Mouse (Mus musculus) neural tube, embryonic 15.5 days (tissue): ENCODE results near the gene Rufy4. TPM values are rescaled to one million over a fixed set of nuclear protein-coding genes. Genes with fewer than 3 reads are reported as not detected.
"Not testable (repeated sequence)": the region's sequence is repeated elsewhere in the genome, so short reads cannot be mapped to it uniquely, and the experiment has no call there.

Experiments
- ATAC-seq: fragments of 200-750 bp; cut with Nextera tagmentation; 2 replicates; pipeline ENCODE4 v1.8.0; 2017; ENCODE audit warnings: mild to moderate bottlenecking, moderate TSS enrichment, moderate library complexity; ENCODE audit not compliant: low FRiP score
- H3K27ac ChIP-seq: fragments of 300-500 bp; sonication (generic); replicated peaks from 2 replicates; pipeline ENCODE4 v1.5.1; 2015; ENCODE audit warnings: mild to moderate bottlenecking, inconsistent platforms
- H3K27me3 ChIP-seq: fragments of 300-500 bp; sonication (generic); replicated peaks from 2 replicates; pipeline ENCODE4 v1.6.1; 2015; ENCODE audit warnings: inconsistent platforms
- H3K36me3 ChIP-seq: fragments of 300-500 bp; sonication (generic); 2 replicates; pipeline ENCODE4 v1.6.1; 2015; ENCODE audit warnings: inconsistent platforms
- H3K4me1 ChIP-seq: fragments of 300-500 bp; sonication (generic); 2 replicates; pipeline ENCODE4 v1.6.1; 2015; ENCODE audit warnings: inconsistent platforms
- H3K4me2 ChIP-seq: fragments of 300-500 bp; sonication (generic); 2 replicates; pipeline ENCODE4 v1.6.1; 2015; ENCODE audit warnings: inconsistent platforms, mild to moderate bottlenecking, moderate library complexity
- H3K4me3 ChIP-seq: fragments of 300-500 bp; sonication (generic); replicated peaks from 2 replicates; pipeline ENCODE4 v1.5.1; 2015; ENCODE audit warnings: mild to moderate bottlenecking, inconsistent platforms
- H3K9ac ChIP-seq: fragments of 300-500 bp; sonication (generic); replicated peaks from 2 replicates; pipeline ENCODE4 v1.6.1; 2015; ENCODE audit warnings: mild to moderate bottlenecking, inconsistent platforms
- H3K9me3 ChIP-seq: fragments of 300-500 bp; sonication (generic); replicated peaks from 2 replicates; pipeline ENCODE4 v1.6.1; 2016; ENCODE audit warnings: inconsistent platforms
- WGBS: fragments of 180-500 bp; shearing (Covaris S2); methylation state at CpG from one replicate; pipeline ENCODE4 v1.1.7; 2015; ENCODE audit warnings: mixed read lengths; 5-methylcytosine and 5-hydroxymethylcytosine counted together
- polyA plus RNA-seq: library from polyadenylated mRNA; unstranded; fragments of >200 nt; fragmentation: Nextera tagmentation; extraction: Ambion mirVana; gene quantifications from 2 replicates; pipeline ENCODE4 v1.2.1, GENCODE M21; 2015

Gene Rufy4
- polyA plus RNA-seq, 1 experiment from 2014 or later: 0.18 TPM

DNA sequence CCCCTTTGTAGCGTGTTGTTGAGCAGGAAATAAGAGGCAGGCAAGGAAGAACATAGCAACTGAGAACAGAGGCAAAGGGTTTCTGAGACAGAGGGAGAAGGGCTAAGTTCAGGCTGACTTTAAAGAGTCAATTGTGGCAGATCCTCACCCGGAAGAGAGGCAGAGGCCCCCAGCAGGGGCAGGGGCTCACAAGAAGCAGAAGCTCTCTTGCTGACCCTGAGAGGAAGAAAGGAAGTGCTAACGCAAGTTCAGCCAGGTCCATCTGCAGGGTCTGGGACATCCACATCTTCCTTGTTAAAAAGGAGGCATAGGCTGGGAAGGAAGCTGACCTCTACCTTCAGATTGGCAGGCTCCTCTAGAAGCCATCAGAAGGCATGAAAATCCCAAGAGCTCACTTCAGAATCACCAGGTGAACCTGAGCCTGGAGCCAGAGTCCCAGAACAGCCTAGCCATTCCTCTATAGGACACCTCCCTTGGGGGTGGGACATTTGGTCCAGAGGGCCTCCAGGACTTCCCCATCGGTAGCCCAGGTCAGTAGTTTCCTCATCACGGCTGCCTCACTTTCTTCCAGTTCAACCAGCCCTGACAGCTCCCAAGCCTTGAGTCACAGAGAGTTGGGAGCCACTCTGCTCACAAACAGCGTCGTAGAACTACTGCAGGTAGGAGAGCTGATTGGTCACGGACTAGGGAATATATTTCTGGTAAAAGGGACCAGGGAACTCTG, 28.3 kb downstream of the Rufy4 start, which contains the start of gene Cxcr2:
Gene Cxcr2, plus strand, starts transcription at position 529 of the 724 bp plus-strand sequence.
- 82% methylated on average over 8 of the region's 8 CpGs for WGBS
- Histone ChIP-seq H3K27ac (no peak within 1 kb of the TSS), H3K36me3 (no peaks in the 10 kb centered on the region), H3K4me2 (no peak within 1 kb of the TSS), H3K9ac (no peak within 1 kb of the TSS), H3K9me3 (no peaks in the 10 kb centered on the region), H3K27me3 (no peaks in the 10 kb centered on the region), H3K4me3 (no peak within 1 kb of the TSS), H3K4me1 (no peaks in the 10 kb centered on the region)
- ATAC-seq: no peak

DNA sequence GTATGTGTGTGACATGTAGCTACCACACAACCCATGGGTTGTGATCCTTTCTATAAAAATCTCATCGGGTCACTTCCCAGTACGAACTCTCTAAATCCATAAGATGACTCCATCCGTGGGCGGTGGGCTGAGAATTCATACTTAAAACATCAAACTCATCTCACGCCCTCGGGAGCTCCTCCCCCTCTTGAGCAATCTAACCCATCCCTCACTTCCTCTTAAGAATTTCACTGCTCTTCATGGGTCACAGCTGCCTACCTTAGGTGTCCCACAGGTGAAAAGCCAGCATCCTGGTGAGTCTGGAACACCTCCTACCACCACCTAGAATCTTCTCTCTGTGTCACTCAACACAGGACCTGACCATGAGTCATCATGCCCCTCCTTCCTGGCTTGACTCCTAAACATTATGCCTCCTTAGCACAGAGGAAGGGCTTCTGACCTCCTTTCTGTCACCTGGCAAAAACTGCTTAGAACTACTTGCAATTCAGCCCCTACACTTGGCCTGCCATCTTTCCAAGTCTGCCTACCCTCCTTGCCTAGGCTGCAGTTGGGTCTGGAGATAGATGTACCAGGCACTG, 30.2 kb downstream of the Rufy4 start:
- H3K27ac ChIP-seq: no peak overlapping the region
- no peak overlapping the region for H3K9ac ChIP-seq
- H3K27me3 ChIP-seq: no peaks in the 10 kb centered on the region
- WGBS: 93% methylated on average over 6 of the region's 6 CpGs
- no peak overlapping the region for H3K4me2 ChIP-seq
- ATAC-seq: no peak
- no peak overlapping the region for H3K4me3 ChIP-seq
- H3K36me3 ChIP-seq: no peaks in the 10 kb centered on the region
- no peaks in the 10 kb centered on the region for H3K4me1 ChIP-seq
- H3K9me3 ChIP-seq: no peaks in the 10 kb centered on the region

DNA sequence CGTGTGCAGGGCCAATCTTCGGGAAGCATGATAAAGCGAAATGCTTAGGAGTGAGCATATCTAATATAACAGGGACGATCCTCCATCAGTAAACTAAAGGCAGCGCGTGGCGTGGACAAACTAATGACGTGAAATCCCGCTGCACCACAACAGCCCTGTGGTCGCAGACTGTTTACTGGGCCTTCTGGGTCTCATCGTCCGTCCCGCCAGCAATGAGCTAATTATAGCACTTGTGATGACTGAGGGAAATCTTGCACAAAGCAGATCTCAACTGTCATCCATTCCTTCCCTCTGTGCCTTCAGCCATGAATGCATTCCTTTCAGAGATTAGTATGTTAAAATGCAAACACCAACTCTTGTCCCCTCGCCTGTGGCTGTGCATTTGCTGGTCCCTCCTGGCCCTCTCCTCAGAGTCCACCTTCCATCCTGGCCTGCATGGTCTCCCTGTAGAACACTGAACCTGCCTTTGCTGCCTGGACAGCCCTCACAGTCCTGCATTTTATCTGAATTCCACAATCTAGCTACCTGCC, 31.1 kb downstream of the Rufy4 start:
- Histone ChIP-seq H3K9me3 (no peaks in the 10 kb centered on the region), H3K27me3 (no peaks in the 10 kb centered on the region), H3K9ac (no peak overlapping the region), H3K4me2 (no peak overlapping the region), H3K27ac (no peak overlapping the region), H3K36me3 (no peaks in the 10 kb centered on the region), H3K4me3 (no peak overlapping the region), H3K4me1 (no peaks in the 10 kb centered on the region)
- ATAC-seq: no peak
- WGBS: 61% methylated on average over 14 of the region's 14 CpGs

DNA sequence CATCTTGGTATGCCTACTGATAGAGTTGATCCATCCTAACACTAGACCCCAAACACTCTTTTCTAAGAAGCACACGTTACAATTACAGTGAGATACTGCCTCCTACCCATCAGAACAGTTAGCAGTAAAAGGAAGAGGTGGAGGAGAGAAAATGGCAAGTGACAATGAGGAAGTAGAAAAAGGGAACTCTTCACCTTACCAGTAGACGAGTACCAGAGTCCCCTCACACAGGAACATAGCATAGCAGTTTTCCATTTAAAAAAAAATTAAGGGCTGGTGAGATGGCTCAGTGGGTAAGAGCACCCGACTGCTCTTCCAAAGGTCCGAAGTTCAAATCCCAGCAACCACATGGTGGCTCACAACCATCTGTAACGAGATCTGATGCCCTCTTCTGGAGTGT, 34.3 kb downstream of the Rufy4 start:
- not testable (repeated sequence) for H3K36me3 ChIP-seq, ATAC-seq, H3K9me3 ChIP-seq, H3K4me2 ChIP-seq, H3K27me3 ChIP-seq, H3K4me3 ChIP-seq, H3K4me1 ChIP-seq, H3K9ac ChIP-seq, H3K27ac ChIP-seq
- WGBS: 81% methylated on average over 5 of the region's 5 CpGs

DNA sequence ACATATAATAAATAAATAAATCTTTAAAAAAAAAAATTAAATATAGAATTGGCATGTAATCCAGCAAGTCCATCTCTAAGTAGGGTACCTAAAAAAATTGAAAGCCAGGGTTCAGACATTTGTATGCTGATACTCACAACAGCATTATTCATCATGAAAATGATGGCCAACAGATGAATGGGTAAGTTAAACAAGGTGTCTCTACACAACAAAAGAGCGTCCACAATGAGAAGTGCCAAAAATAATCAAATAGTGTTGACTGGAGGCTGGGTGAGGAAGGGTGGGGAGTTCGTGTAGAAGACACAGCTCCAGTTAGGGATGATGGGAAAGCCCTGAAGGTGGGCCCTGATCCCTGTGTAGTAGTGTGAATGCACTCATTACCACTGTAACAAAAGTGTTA, 34.7 kb downstream of the Rufy4 start:
- Histone ChIP-seq H3K4me3 (no peak overlapping the region), H3K27ac (no peak overlapping the region), H3K27me3 (no peaks in the 10 kb centered on the region), H3K4me1 (no peaks in the 10 kb centered on the region), H3K36me3 (no peaks in the 10 kb centered on the region), H3K9ac (no peak overlapping the region), H3K4me2 (no peak overlapping the region), H3K9me3 (no peaks in the 10 kb centered on the region)
- no peak for ATAC-seq
- WGBS: 78% methylated on average over 2 of the region's 2 CpGs

DNA sequence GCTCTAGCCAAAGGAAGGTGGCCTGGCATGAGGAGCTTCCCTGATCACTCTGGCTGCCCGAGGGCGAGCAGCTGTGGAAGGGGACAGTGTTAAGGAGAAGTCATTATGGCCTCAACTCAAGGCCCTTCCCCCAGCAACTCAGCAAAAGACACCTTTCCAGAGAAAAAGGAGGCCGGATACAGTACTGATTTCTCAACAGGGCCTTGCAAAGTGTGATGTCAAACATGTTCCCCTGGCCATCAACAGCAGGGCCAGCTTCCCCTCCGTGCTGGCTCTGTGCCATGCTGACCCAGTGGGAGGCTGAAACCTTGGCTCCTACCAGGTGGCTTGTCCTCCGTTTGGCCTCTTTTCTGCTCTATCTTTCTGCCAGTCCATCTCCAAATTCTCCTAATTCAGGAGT, 41.8 kb downstream of the Rufy4 start:
- no peak overlapping the region for H3K4me2 ChIP-seq
- no peak overlapping the region for H3K4me3 ChIP-seq
- no peaks in the 10 kb centered on the region for H3K36me3 ChIP-seq
- no peaks in the 10 kb centered on the region for H3K9me3 ChIP-seq
- no peak for ATAC-seq
- WGBS: 82% methylated on average over 5 of the region's 5 CpGs
- H3K4me1 ChIP-seq: no peaks in the 10 kb centered on the region
- H3K9ac ChIP-seq: no peak overlapping the region
- H3K27ac ChIP-seq: no peak overlapping the region
- no peaks in the 10 kb centered on the region for H3K27me3 ChIP-seq

DNA sequence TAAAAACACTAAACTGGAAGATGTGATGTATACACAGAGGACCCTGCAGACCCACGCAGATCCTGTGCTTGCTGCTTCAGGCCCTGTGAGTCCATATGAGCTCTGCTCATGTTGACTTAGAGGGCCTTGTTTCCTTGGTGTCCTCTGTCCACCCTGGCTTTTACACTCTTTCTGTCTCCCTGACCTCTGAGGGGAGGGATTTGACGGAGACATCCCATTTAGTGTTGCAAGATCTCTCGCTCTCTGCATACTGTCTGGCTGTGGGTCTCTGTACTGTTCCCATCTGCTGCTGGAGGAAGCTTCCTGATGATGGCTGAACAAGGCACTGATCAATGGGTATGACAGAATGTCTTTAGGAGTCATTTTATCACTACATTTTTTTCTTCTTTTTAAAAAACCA, 44.4 kb downstream of the Rufy4 start:
- no peak overlapping the region for H3K4me2 ChIP-seq
- 83% methylated on average over 3 of the region's 3 CpGs for WGBS
- ATAC-seq: no peak
- H3K36me3 ChIP-seq: no peaks in the 10 kb centered on the region
- H3K27me3 ChIP-seq: no peaks in the 10 kb centered on the region
- H3K9ac ChIP-seq: no peak overlapping the region
- no peak overlapping the region for H3K4me3 ChIP-seq
- H3K9me3 ChIP-seq: no peaks in the 10 kb centered on the region
- no peaks in the 10 kb centered on the region for H3K4me1 ChIP-seq
- H3K27ac ChIP-seq: no peak overlapping the region

DNA sequence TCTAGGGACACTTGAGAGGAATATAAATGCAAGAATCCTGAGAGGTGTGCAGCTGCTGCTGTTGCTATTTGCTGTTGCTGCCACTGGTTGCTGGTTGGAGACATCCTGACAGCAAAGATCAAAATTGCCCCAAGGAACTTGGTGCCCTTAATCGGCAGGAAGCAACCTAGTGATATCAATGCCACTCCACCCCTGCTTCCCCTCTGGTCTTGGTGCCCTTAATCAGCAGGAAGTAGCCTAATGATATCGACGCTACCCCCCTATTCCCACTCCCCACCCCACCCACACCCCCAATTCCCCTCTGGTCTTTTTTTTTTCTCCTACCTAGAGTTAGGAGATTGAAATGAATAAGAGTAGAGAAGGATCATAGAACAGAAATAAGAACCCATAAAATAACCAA, 47.4 kb downstream of the Rufy4 start:
- Histone ChIP-seq H3K9ac (no peak overlapping the region), H3K27ac (no peak overlapping the region), H3K4me3 (no peak overlapping the region), H3K36me3 (no peaks in the 10 kb centered on the region), H3K4me2 (no peak overlapping the region), H3K4me1 (no peaks in the 10 kb centered on the region), H3K27me3 (no peaks in the 10 kb centered on the region), H3K9me3 (no peaks in the 10 kb centered on the region)
- no peak for ATAC-seq
- 93% methylated on average over 3 of the region's 3 CpGs for WGBS

DNA sequence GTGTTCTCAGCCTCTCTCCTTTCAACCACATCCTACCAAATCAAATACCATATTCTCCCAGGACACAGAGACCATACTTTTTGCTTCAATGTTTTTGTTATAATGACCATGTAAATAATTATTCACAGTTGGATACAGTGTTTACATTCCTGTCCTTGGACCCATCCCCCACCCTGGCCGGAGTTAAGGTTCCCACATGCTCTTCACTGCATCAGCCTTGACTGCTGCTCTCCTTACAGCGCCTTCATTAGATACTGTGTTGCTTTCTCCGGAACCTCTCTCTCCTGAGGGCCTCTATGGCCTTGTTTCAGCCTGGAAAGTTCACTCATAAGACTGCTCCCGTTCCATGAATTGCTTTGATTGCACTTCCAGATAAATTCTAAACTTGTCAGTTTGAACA, 50.4 kb downstream of the Rufy4 start:
- H3K36me3 ChIP-seq: no peaks in the 10 kb centered on the region
- H3K27ac ChIP-seq: no peak overlapping the region
- 90% methylated on average over 4 of the region's 4 CpGs for WGBS
- H3K4me2 ChIP-seq: no peak overlapping the region
- no peak for ATAC-seq
- no peaks in the 10 kb centered on the region for H3K9me3 ChIP-seq
- no peak overlapping the region for H3K4me3 ChIP-seq
- no peak overlapping the region for H3K9ac ChIP-seq
- no peaks in the 10 kb centered on the region for H3K4me1 ChIP-seq
- H3K27me3 ChIP-seq: no peaks in the 10 kb centered on the region

DNA sequence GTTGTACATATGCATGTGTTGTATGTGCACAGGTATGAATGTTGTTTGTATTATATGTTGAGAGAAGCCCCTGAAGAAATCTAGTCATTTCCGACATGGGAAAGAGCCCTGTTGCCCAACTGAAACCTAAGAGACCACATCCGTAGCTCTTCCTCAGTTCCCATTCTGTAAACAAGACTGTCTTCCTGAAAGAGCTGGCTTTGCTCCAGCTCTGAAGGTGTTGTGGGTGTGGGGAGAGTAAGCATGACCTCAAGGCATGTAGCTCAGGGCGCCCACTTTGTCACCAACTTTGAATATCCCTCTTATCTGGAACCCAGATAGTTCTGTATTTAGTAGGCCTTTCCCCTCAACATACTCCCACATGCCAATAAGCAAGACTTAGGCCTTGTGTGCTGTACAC, 53.3 kb downstream of the Rufy4 start:
- Histone ChIP-seq H3K27ac (no peak overlapping the region), H3K36me3 (no peaks in the 10 kb centered on the region), H3K4me3 (no peak overlapping the region), H3K9ac (no peak overlapping the region), H3K27me3 (no peaks in the 10 kb centered on the region), H3K4me1 (no peaks in the 10 kb centered on the region), H3K4me2 (no peak overlapping the region), H3K9me3 (no peaks in the 10 kb centered on the region)
- no peak for ATAC-seq
- 90% methylated on average over 3 of the region's 3 CpGs for WGBS

DNA sequence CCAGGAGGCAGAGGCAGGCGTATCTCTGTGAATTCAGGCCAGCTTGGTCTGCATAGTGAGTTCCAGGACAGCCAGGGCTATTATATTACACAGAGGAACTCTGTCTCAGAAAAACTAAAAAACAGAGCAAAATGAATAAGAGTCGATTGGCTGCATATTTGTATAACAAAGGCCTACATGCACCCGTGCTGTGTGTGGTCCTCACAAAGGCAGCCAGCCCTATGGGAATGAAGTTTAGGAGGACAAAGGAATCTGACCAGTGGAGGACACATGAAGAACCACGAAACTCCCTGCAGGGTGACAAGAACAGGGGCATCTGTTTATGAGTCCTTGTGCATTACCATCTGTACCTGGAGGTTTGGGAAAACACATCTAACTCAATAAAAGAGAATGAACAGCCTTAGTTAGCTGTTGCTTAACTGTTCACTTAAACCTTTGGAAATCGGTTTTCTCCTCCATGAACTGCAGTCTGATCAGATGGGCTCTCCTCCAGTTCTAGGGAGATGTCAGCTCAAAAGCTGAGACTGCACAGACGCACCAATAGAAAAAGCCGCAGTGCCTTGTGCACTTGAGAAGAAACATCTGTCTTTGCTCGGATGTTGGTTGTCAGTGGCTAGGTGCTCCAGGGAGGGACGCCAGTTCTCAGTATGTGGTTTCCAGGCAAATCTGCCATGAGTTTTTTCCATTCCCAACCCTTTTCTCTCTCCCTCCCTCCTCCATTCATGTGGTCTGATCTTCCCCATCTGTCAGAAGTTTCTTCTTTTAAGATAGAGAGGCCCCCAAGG, 54.5 kb downstream of the Rufy4 start:
- ATAC-seq: no peak
- WGBS: 65% methylated on average over 9 of the region's 9 CpGs
- Histone ChIP-seq H3K4me3 (no peak overlapping the region), H3K4me2 (no peak overlapping the region), H3K27ac (no peak overlapping the region), H3K4me1 (no peaks in the 10 kb centered on the region), H3K27me3 (no peaks in the 10 kb centered on the region), H3K9ac (no peak overlapping the region), H3K36me3 (no peaks in the 10 kb centered on the region), H3K9me3 (no peaks in the 10 kb centered on the region)

DNA sequence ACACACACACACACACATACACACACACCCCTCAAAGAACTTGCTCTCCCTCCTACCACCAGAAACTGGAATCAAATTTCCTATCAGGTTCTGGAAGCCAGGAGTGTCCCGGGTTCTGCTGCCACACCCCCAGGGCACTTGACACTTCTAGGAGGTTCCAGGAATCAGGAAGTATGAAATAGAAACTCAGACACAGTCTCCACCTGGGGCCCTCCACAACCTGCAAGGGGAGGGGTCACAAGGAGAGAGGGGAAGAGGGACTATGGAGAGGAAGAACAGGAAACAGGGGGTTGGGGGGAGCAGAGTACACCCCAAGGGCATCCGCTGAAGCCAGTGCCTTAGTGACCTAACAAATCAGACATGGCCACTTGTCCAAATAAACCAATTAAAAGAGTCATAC, 56.1 kb downstream of the Rufy4 start:
- no peak overlapping the region for H3K4me2 ChIP-seq
- H3K4me3 ChIP-seq: no peak overlapping the region
- no peaks in the 10 kb centered on the region for H3K4me1 ChIP-seq
- no peaks in the 10 kb centered on the region for H3K27me3 ChIP-seq
- H3K27ac ChIP-seq: no peak overlapping the region
- 90% methylated on average over 2 of the region's 2 CpGs for WGBS
- H3K9me3 ChIP-seq: no peaks in the 10 kb centered on the region
- ATAC-seq: no peak
- no peak overlapping the region for H3K9ac ChIP-seq
- H3K36me3 ChIP-seq: no peaks in the 10 kb centered on the region
